Mouse (Mus musculus): ENCODE data around the gene Fam216a.
A peak's percentile ranks its signal among the peaks of the same experiment; 100 is the strongest.
"Not testable (repeated sequence)": the region's sequence is repeated elsewhere in the genome, so short reads cannot be mapped to it uniquely, and the experiment has no call there.

Gene Fam216a

GRCm38 (mm10) chr5:122324608-122325431 is 47.3 kb downstream of the Fam216a start:
- no peak for DNase-seq (ENCODE audit: low read depth, low spot score)

- no peak for DNase-seq (ENCODE audit: low read depth, low spot score)
Observed at GRCm38 (mm10) chr5:122323523-122323922, 48.6 kb downstream of the Fam216a start.

- no peak for DNase-seq (ENCODE audit: low read depth, low spot score)
Observed at GRCm38 (mm10) chr5:122320205-122320781, 51.9 kb downstream of the Fam216a start.

GRCm38 (mm10) chr5:122319474-122320204 is 52.5 kb downstream of the Fam216a start:
- DNase-seq (ENCODE audit: low read depth, low spot score): no peak

GRCm38 (mm10) chr5:122318976-122319375 is 53.2 kb downstream of the Fam216a start:
- not testable (repeated sequence) for DNase-seq (ENCODE audit: low read depth, low spot score)

GRCm38 (mm10) chr5:122318100-122318499 is 54.1 kb downstream of the Fam216a start:
- peak; percentile 75 for DNase-seq (ENCODE audit: low read depth, low spot score)

GRCm38 (mm10) chr5:122317329-122318045 is 54.7 kb downstream of the Fam216a start:
- peak; percentile 32 for DNase-seq (ENCODE audit: low read depth, low spot score)

- DNase-seq (ENCODE audit: low read depth, low spot score): peak; percentile 52
Observed at GRCm38 (mm10) chr5:122314966-122315667, 57.0 kb downstream of the Fam216a start.

Data from CD4-positive helper T cell, adult 2 months (primary cell).